9 mouse cellular contexts compared by ENCODE assay signal in genomic region chr2:146510780-146511179, GRCm38 (mm10). TPM values are rescaled to one million over a fixed set of nuclear protein-coding genes. Genes with fewer than 3 reads are reported as not detected.
DNase-seq lines count a peak whose midpoint lies in the region; ATAC-seq and TF ChIP-seq lines count a peak whose summit lies in the region.
"Had no signal": no experiment of that assay in that cellular context is flagged by ENCODE, and none has a peak within 500 bp of the region (broad histone marks: within the 10 kb centered on the region; RNA-seq: fewer than 3 reads in every experiment).

No protein-coding gene starts in this region.

- ATAC-seq in kidney, embryonic 14.5 days (ENCODE audit: low FRiP score, low TSS enrichment): no peak
- ATAC-seq in heart, postnatal 0 days (ENCODE audit: insufficient read depth, low read depth): no peak
- peak; percentile 23 for ATAC-seq in megakaryocyte-erythroid progenitor cell, adult 5-6 weeks (replicated peaks; ENCODE audit: low FRiP score, low TSS enrichment, poor library complexity, severe bottlenecking)

- H3K27ac ChIP-seq in kidney, embryonic 14.5 days (ENCODE audit: low read depth, low read length): no peak overlapping the region
- no peak overlapping the region for H3K27ac ChIP-seq in bone marrow macrophage, adult 2 months (ENCODE audit: insufficient read depth, low read depth, low read length)
- peak overlapping the region; percentile 82; the same call in 1 of the 2 replicates for H3K27ac ChIP-seq in heart, postnatal 0 days (ENCODE audit: low read depth)

- 28% methylated on average over 1 of the region's 1 CpGs for WGBS in kidney, embryonic 14.5 days
- WGBS in heart, postnatal 0 days: 30% methylated on average over 1 of the region's 1 CpGs

- TF ChIP-seq CTCF in bone marrow macrophage, adult 2 months (IDR thresholded peaks at IDR 0.05; ENCODE audit: low read depth, low read length): no peak
- TF ChIP-seq CTCF in heart, postnatal 0 days (IDR thresholded peaks at IDR 0.05; ENCODE audit: low read depth): no peak

- H3K4me3 ChIP-seq in kidney, embryonic 14.5 days (ENCODE audit: low read length): peak overlapping the region; percentile 88
- H3K4me3 ChIP-seq in bone marrow macrophage, adult 2 months (ENCODE audit: insufficient read depth, low read length): peak overlapping the region; percentile 96
- peak overlapping the region; percentile 81 for H3K4me3 ChIP-seq in heart, postnatal 0 days (ENCODE audit: low read depth, low read length)

- 0 out of 2 replicates have a peak overlapping the region, but pooled peaks have one; percentile 81 for H3K9ac ChIP-seq in kidney, embryonic 14.5 days (ENCODE audit: low read depth, low read length)
- H3K9ac ChIP-seq in heart, postnatal 0 days (replicated peaks; ENCODE audit: low read depth, low read length): peak overlapping the region; percentile 66

- peak overlapping the region; percentile 83 for H3K4me2 ChIP-seq in kidney, embryonic 14.5 days (replicated peaks; ENCODE audit: low read depth, low read length)
- H3K4me2 ChIP-seq in heart, postnatal 0 days (ENCODE audit: low read depth, low read length): peak overlapping the region; percentile 87

- no peak for DNase-seq in kidney, postnatal 4 days
- no peak for DNase-seq in heart, postnatal 0 days (ENCODE audit: low spot score)
- DNase-seq in left cerebral cortex, adult 8-10 months (ENCODE audit: low spot score in 2 of 2): no peak
- no peak for DNase-seq in natural killer cell, adult 2 months (ENCODE audit: low spot score in 2 of 2)
- DNase-seq in Muller cell, postnatal 12 days (ENCODE audit: inconsistent ontology term): no peak
- DNase-seq: kidney, adult 18-20 months had no signal

- H3K4me1 ChIP-seq in kidney, embryonic 14.5 days (ENCODE audit: control insufficient read depth, insufficient read depth, low read length): no peaks in the 10 kb centered on the region
- H3K4me1 ChIP-seq in bone marrow macrophage, adult 2 months (ENCODE audit: control insufficient read depth, insufficient read depth, low read length): peaks cover 17% of the 10 kb centered on the region
- H3K4me1 ChIP-seq in heart, postnatal 0 days (ENCODE audit: control insufficient read depth, insufficient read depth): peaks cover 21% of the 10 kb centered on the region

- TF ChIP-seq EP300 in heart, postnatal 0 days (IDR thresholded peaks at IDR 0.05; ENCODE audit: low read depth): no peak

- no peaks in the 10 kb centered on the region for H3K27me3 ChIP-seq in kidney, embryonic 14.5 days (ENCODE audit: control insufficient read depth, insufficient read depth, low read length)
- no peaks in the 10 kb centered on the region for H3K27me3 ChIP-seq in heart, postnatal 0 days (ENCODE audit: control insufficient read depth, insufficient read depth, low read length)

- no peaks in the 10 kb centered on the region for H3K9me3 ChIP-seq in kidney, embryonic 14.5 days (ENCODE audit: control insufficient read depth, low read length)
- no peaks in the 10 kb centered on the region for H3K9me3 ChIP-seq in heart, postnatal 0 days (replicated peaks; ENCODE audit: control insufficient read depth, low read length)

- TF ChIP-seq POLR2A in bone marrow macrophage, adult 2 months (IDR thresholded peaks at IDR 0.05; ENCODE audit: borderline replicate concordance, low read depth, low read length): no peak

- H3K36me3 ChIP-seq in kidney, embryonic 14.5 days (ENCODE audit: control insufficient read depth, insufficient read depth, low read length): no peaks in the 10 kb centered on the region
- H3K36me3 ChIP-seq in heart, postnatal 0 days (replicated peaks; ENCODE audit: control insufficient read depth, insufficient read depth, low read length): no peaks in the 10 kb centered on the region

RNA-seq across cellular contexts. Expression of gene Ralgapa2, which starts 1.4 kb away (rescaled TPM):
- 5.8 and 8.5 TPM in 2 replicates for polyA plus RNA-seq in kidney, embryonic 14.5 days (2014; fragmentation: Nextera tagmentation; extraction: Ambion mirVana)
- 8.6 and 9.1 TPM in 2 replicates for polyA plus RNA-seq in bone marrow macrophage, adult 2 months (2012; ENCODE audit: insufficient read depth, insufficient read length, missing spikeins)
- total RNA-seq in heart, postnatal 0 days (2014; rRNA removed; ENCODE audit: low replicate concordance): 21.4 and 21.7 TPM in 2 replicates
- 6.8 and 7.6 TPM in 2 replicates for polyA plus RNA-seq in heart, postnatal 0 days (2015; fragmentation: Nextera tagmentation; extraction: Ambion mirVana)
- total RNA-seq in megakaryocyte-erythroid progenitor cell, adult 5-6 weeks (2014; fragmentation: Nextera tagmentation): 27.1 and 33.1 TPM in 2 replicates
- total RNA-seq in megakaryocyte-erythroid progenitor cell, adult 5-6 weeks (2017): 10.8 and 11.4 TPM in 2 replicates
- 10 to 100 TPM; 19.6 to 23.7 (median 20.7) TPM for total RNA-seq in left cerebral cortex, adult 8-10 months (2022)
